8 mouse cellular contexts compared by ENCODE assay signal in the genomic region with DNA sequence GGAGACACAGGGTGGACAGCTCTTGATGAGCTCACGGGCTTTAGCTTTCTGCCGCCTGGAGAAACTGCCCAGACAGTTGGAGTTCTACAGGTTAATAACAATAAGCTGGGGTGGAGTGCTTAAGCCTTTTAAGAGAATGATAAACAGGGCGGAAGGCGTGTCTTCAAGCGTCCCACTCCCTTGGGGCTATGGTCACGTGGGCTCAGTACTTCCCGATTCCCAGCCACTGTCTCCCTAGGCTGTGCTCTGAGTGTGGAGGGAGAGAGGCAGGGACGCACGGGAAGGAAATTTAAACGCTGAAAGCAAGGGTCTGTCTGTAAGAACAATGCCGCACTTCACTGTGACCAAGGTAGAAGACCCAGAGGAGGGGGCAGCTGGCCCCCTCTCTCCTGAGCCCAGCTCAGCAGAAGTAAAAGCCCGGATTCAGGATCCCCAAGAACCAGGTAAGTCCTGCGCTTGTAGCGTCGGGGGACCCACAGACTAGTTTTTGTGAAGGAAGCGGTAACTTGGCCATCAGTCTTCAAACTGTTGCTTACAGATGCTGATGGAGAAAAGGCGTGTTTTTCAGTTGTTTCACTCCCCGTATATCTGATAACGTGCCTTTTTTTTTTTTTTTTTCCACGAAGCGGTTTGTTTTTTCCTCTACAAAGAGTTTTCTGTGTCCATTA. TPM values are rescaled to one million over a fixed set of nuclear protein-coding genes. Genes with fewer than 3 reads are reported as not detected.
A peak's percentile ranks its signal among the peaks of the same experiment; 100 is the strongest.
DNase-seq lines count a peak whose midpoint lies in the region; ATAC-seq and TF ChIP-seq lines count a peak whose summit lies in the region.

No protein-coding gene starts in this region.

- H3K27me3 ChIP-seq in thymus, adult 2 months (ENCODE audit: control insufficient read depth, insufficient read depth, low read length) = no peaks in the 10 kb centered on the region
- H3K27me3 ChIP-seq in embryonic facial prominence, embryonic 14.5 days (replicated peaks; ENCODE audit: control insufficient read depth, insufficient read depth, low read length) = no peaks in the 10 kb centered on the region
- no peaks in the 10 kb centered on the region for H3K27me3 ChIP-seq in heart, embryonic 14.5 days (ENCODE audit: control insufficient read depth, insufficient read depth, low read length)
- no peaks in the 10 kb centered on the region for H3K27me3 ChIP-seq in kidney, postnatal 0 days (ENCODE audit: insufficient read depth, low read length)

- no peak for DNase-seq in thymus, adult 2 months
- DNase-seq in thymus, adult 18-20 months = no peak
- DNase-seq in embryonic facial prominence, embryonic 14.5 days (ENCODE audit: low spot score) = peak; percentile 93
- DNase-seq in kidney, postnatal 0 days (ENCODE audit: low spot score) = peak; percentile 90
- peak; percentile 63 to 65 for DNase-seq in lung, postnatal 4 days
- peak; percentile 54 for DNase-seq in skeletal muscle tissue, adult 2 months (ENCODE audit: low read depth, low spot score)
- no peak for DNase-seq in layer of hippocampus, postnatal 36 days

- no peak for TF ChIP-seq POLR2A in thymus, adult 2 months (IDR thresholded peaks at IDR 0.05; ENCODE audit: control insufficient read depth, extremely low read depth, insufficient read depth, low read length, poor library complexity)

- H3K4me1 ChIP-seq in thymus, adult 2 months (replicated peaks; ENCODE audit: control insufficient read depth, insufficient read depth, low read length) = peaks cover 6% of the 10 kb centered on the region
- peaks cover 7% of the 10 kb centered on the region for H3K4me1 ChIP-seq in embryonic facial prominence, embryonic 14.5 days (ENCODE audit: control insufficient read depth, insufficient read depth, low read length)
- peaks cover 0 to 13% of the 10 kb centered on the region in 2 experiments; a peak in 1 of 4 replicates for H3K4me1 ChIP-seq in heart, embryonic 14.5 days (ENCODE audit: control insufficient read depth in 2 of 2, insufficient read depth in 2 of 2, low read length in 2 of 2)
- no peaks in the 10 kb centered on the region for H3K4me1 ChIP-seq in kidney, postnatal 0 days (replicated peaks; ENCODE audit: insufficient read depth, low read length)

- H3K36me3 ChIP-seq in thymus, adult 2 months (ENCODE audit: control insufficient read depth, insufficient read depth, low read length) = no peaks in the 10 kb centered on the region
- no peaks in the 10 kb centered on the region for H3K36me3 ChIP-seq in embryonic facial prominence, embryonic 14.5 days (ENCODE audit: control insufficient read depth, insufficient read depth, low read length)
- no peaks in the 10 kb centered on the region for H3K36me3 ChIP-seq in heart, embryonic 14.5 days (ENCODE audit: control insufficient read depth, insufficient read depth, low read length)
- no peaks in the 10 kb centered on the region for H3K36me3 ChIP-seq in kidney, postnatal 0 days (ENCODE audit: insufficient read depth, low read length)

- 0 out of 2 replicates have a peak, but pooled peaks have one; percentile 10 for TF ChIP-seq CTCF in thymus, adult 2 months (IDR thresholded peaks at IDR 0.05; ENCODE audit: borderline replicate concordance, control insufficient read depth, extremely low read depth, insufficient read depth, low read length, poor library complexity)
- TF ChIP-seq CTCF in kidney, postnatal 0 days (IDR thresholded peaks at IDR 0.05; ENCODE audit: low read depth) = no peak

- peak overlapping the region; percentile 56 for H3K9ac ChIP-seq in embryonic facial prominence, embryonic 14.5 days (ENCODE audit: low read depth, low read length)
- H3K9ac ChIP-seq in heart, embryonic 14.5 days (ENCODE audit: low read length) = peak overlapping the region; percentile 79
- peak overlapping the region; percentile 67 for H3K9ac ChIP-seq in kidney, postnatal 0 days (ENCODE audit: low read depth, low read length)

- 32% methylated on average over 21 of the region's 21 CpGs for WGBS in thymus, adult 2 months
- under 1% methylated on average over 21 of the region's 21 CpGs for WGBS in embryonic facial prominence, embryonic 14.5 days
- WGBS in heart, embryonic 14.5 days = 2% methylated on average over 21 of the region's 21 CpGs
- WGBS in kidney, postnatal 0 days = 0% methylated on average over 21 of the region's 21 CpGs

- ATAC-seq in embryonic facial prominence, embryonic 14.5 days (ENCODE audit: low read depth) = peak; percentile 94
- ATAC-seq in heart, embryonic 14.5 days (ENCODE audit: insufficient number of reproducible peaks, insufficient read depth, low FRiP score, low read depth) = peak; percentile 87
- ATAC-seq in kidney, postnatal 0 days (replicated peaks; ENCODE audit: low FRiP score, low read depth) = peak; percentile 95

- peak overlapping the region; percentile 58; the same call in 1 of the 2 replicates for H3K27ac ChIP-seq in thymus, adult 2 months (ENCODE audit: control insufficient read depth, insufficient read depth, low read length)
- no peak overlapping the region for H3K27ac ChIP-seq in embryonic facial prominence, embryonic 14.5 days (replicated peaks; ENCODE audit: low read depth, low read length)
- peak overlapping the region in 1 of 2 experiments; percentile 51; a peak in 2 of 4 replicates for H3K27ac ChIP-seq in heart, embryonic 14.5 days (replicated peaks in 1 of 2; ENCODE audit: control insufficient read depth in 1 of 2, insufficient read depth in 1 of 2, low read depth in 2 of 2, low read length in 2 of 2)
- H3K27ac ChIP-seq in kidney, postnatal 0 days = no peak overlapping the region

- H3K9me3 ChIP-seq in embryonic facial prominence, embryonic 14.5 days (ENCODE audit: control insufficient read depth, low read length) = no peaks in the 10 kb centered on the region
- no peaks in the 10 kb centered on the region for H3K9me3 ChIP-seq in heart, embryonic 14.5 days (ENCODE audit: control insufficient read depth, low read length)
- H3K9me3 ChIP-seq in kidney, postnatal 0 days (replicated peaks; ENCODE audit: low read length) = no peaks in the 10 kb centered on the region

- H3K4me2 ChIP-seq in embryonic facial prominence, embryonic 14.5 days (ENCODE audit: low read depth, low read length) = peak overlapping the region; percentile 65
- peak overlapping the region; percentile 86 for H3K4me2 ChIP-seq in heart, embryonic 14.5 days (ENCODE audit: low read length)
- peak overlapping the region; percentile 90 for H3K4me2 ChIP-seq in kidney, postnatal 0 days (ENCODE audit: low read length)

- H3K4me3 ChIP-seq in thymus, adult 2 months (ENCODE audit: control insufficient read depth, insufficient read depth, low read length) = peak overlapping the region; percentile 10; the same call in 1 of the 2 replicates
- H3K4me3 ChIP-seq in embryonic facial prominence, embryonic 14.5 days (ENCODE audit: low read depth, low read length) = peak overlapping the region; percentile 40
- H3K4me3 ChIP-seq in heart, embryonic 14.5 days (ENCODE audit: control insufficient read depth in 1 of 2, insufficient read depth in 1 of 2, low read depth in 1 of 2, low read length in 2 of 2) = peak overlapping the region; percentile 59 to 60
- peak overlapping the region; percentile 47 for H3K4me3 ChIP-seq in kidney, postnatal 0 days (replicated peaks; ENCODE audit: low read depth, low read length)

RNA-seq across cellular contexts. Expression of a gene that starts 18.4 kb away (rescaled TPM):
- polyA plus RNA-seq in thymus, adult 2 months (2012; rRNA removed) = 0.03 TPM in 1 of 2 replicates, not detected in the other
- polyA plus RNA-seq in embryonic facial prominence, embryonic 14.5 days (2014; fragmentation: Nextera tagmentation; extraction: Ambion mirVana) = not detected in 2 replicates
- not detected in 2 replicates for polyA plus RNA-seq in heart, embryonic 14.5 days (2014; fragmentation: Nextera tagmentation; extraction: Ambion mirVana)
- not detected in 2 replicates for polyA plus RNA-seq in kidney, postnatal 0 days (2015; fragmentation: Nextera tagmentation; extraction: Ambion mirVana)
- under 1 TPM; 0.73 to 0.80 TPM for total RNA-seq in layer of hippocampus, postnatal 36 days (2021)

RNA-seq across cellular contexts. Expression of a gene that starts 18.9 kb away (rescaled TPM):
- 97.6 and 97.8 TPM in 2 replicates for polyA plus RNA-seq in thymus, adult 2 months (2012; rRNA removed)
- polyA plus RNA-seq in embryonic facial prominence, embryonic 14.5 days (2014; fragmentation: Nextera tagmentation; extraction: Ambion mirVana) = 15.6 and 16.5 TPM in 2 replicates
- 17.9 and 18.1 TPM in 2 replicates for polyA plus RNA-seq in heart, embryonic 14.5 days (2014; fragmentation: Nextera tagmentation; extraction: Ambion mirVana)
- polyA plus RNA-seq in kidney, postnatal 0 days (2015; fragmentation: Nextera tagmentation; extraction: Ambion mirVana) = 7.8 and 8.7 TPM in 2 replicates
- total RNA-seq in layer of hippocampus, postnatal 36 days (2021) = 100 to 1,000 TPM; 107 to 114 TPM

RNA-seq across cellular contexts. Expression of a gene that starts 22.8 kb away (rescaled TPM):
- 100 and 126 TPM in 2 replicates for polyA plus RNA-seq in thymus, adult 2 months (2012; rRNA removed)
- polyA plus RNA-seq in embryonic facial prominence, embryonic 14.5 days (2014; fragmentation: Nextera tagmentation; extraction: Ambion mirVana) = 186 and 203 TPM in 2 replicates
- 176 and 180 TPM in 2 replicates for polyA plus RNA-seq in heart, embryonic 14.5 days (2014; fragmentation: Nextera tagmentation; extraction: Ambion mirVana)
- polyA plus RNA-seq in kidney, postnatal 0 days (2015; fragmentation: Nextera tagmentation; extraction: Ambion mirVana) = 232 and 252 TPM in 2 replicates
- total RNA-seq in layer of hippocampus, postnatal 36 days (2021) = 10 to 100 TPM; 52.2 to 54.7 TPM

RNA-seq across cellular contexts. Expression of a gene that starts 25.4 kb away (rescaled TPM):
- 0.03 TPM in 1 of 2 replicates, not detected in the other for polyA plus RNA-seq in thymus, adult 2 months (2012; rRNA removed)
- not detected in 2 replicates for polyA plus RNA-seq in embryonic facial prominence, embryonic 14.5 days (2014; fragmentation: Nextera tagmentation; extraction: Ambion mirVana)
- polyA plus RNA-seq in heart, embryonic 14.5 days (2014; fragmentation: Nextera tagmentation; extraction: Ambion mirVana) = not detected in 2 replicates
- 0.05 TPM in 2 replicates for polyA plus RNA-seq in kidney, postnatal 0 days (2015; fragmentation: Nextera tagmentation; extraction: Ambion mirVana)
- not detected for total RNA-seq in layer of hippocampus, postnatal 36 days (2021)

RNA-seq across cellular contexts. Expression of a gene that starts 45.2 kb away (rescaled TPM):
- polyA plus RNA-seq in thymus, adult 2 months (2012; rRNA removed) = 70.0 and 77.7 TPM in 2 replicates
- polyA plus RNA-seq in embryonic facial prominence, embryonic 14.5 days (2014; fragmentation: Nextera tagmentation; extraction: Ambion mirVana) = 17.5 and 19.3 TPM in 2 replicates
- polyA plus RNA-seq in heart, embryonic 14.5 days (2014; fragmentation: Nextera tagmentation; extraction: Ambion mirVana) = 10.3 and 12.1 TPM in 2 replicates
- polyA plus RNA-seq in kidney, postnatal 0 days (2015; fragmentation: Nextera tagmentation; extraction: Ambion mirVana) = 18.5 and 19.7 TPM in 2 replicates
- 10 to 100 TPM; 76.7 to 82.7 TPM for total RNA-seq in layer of hippocampus, postnatal 36 days (2021)

Comparison
In these comparisons a context has a peak if more than half of its experiments do, and no peak if none do; other contexts are left out.
1. DNase-seq: peak in embryonic facial prominence, embryonic 14.5 days (single experiment), kidney, postnatal 0 days (single experiment), lung, postnatal 4 days (2 of 2) and skeletal muscle tissue, adult 2 months (single experiment); none in thymus, adult 2 months (single experiment), thymus, adult 18-20 months (0 of 2) and layer of hippocampus, postnatal 36 days (0 of 2).
2. Peak in every context shown above with its lines, with median percentiles within 50 percentile points of each other: H3K4me3 ChIP-seq, ATAC-seq, H3K4me2 ChIP-seq and H3K9ac ChIP-seq.